Mouse (Mus musculus): ENCODE results near the gene Ambp.

DNA sequence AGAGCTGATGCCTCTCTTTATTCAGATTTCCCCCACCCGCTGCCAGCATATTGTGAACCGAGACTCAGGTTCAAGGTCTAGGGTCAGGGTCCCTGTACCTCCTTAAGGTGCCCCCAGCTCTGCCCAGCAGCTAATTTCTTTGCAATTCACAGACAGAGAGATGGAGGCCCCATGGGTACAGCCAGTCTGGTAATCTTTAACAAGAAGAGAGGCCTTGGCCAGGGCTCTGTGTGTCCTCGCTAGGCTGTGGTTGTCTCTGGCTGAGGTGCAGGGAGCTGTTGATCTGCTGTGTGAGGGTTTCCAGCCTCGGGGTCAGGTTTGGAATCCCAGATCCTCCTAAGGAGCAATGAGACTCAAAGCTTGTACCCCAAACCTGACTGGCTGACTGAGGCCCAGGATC is 11.0 kb upstream of the Ambp start:
- TF ChIP-seq CTCF (IDR thresholded peaks at IDR 0.05; ENCODE audit: low read depth, low read length): no peak
- no peak for TF ChIP-seq POLR2A (IDR thresholded peaks at IDR 0.05; ENCODE audit: extremely low read depth, insufficient read depth, low read length)

Data from liver, adult 2 months (tissue).